Mouse (Mus musculus) heart, postnatal 36 days (tissue): ENCODE data around the gene Atxn1. TPM values are rescaled to one million over a fixed set of nuclear protein-coding genes. Genes with fewer than 3 reads are reported as not detected.

ENCODE experiments used
- DNase-seq, 2 experiments: peaks; one replicate each; pipeline ENCODE4 v3.0.0; 2021 to 2022
- intact Hi-C: fragments of 180-260 bp; cut with DNase I; formaldehyde crosslinking; loops from one replicate; pipeline ENCODE4 v1.15.1; 2025
- total RNA-seq, 2 experiments: library from RNA; stranded (reverse); gene quantifications; 2 replicates each; pipeline ENCODE4 v1.2.3; 2021

Atxn1 gene
- total RNA-seq, 2 experiments from 2014 or later, result 33.0 to 35.0 TPM

DNA sequence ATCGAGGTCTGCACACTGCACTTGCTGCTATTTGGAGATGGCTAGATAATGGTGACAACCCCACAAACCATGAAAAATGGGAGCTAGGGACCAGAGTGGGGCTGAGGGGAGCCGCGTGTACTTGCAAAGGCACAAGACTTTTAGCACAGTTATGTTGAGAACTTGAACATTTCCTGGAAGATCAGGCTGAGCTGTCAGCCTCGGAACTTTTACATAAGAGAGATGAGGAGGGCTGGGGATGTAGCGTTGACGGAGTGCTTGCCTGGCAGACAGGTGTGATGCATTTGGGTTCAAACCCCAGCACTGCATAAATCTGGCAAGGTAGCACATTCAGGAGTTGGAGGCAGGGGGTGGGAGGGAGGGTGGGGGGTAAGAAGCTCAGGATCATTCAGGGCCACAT lies 346.8 kb downstream of the Atxn1 start:
- DNase-seq, result no peak
- intact Hi-C loops, result no loop called here

- intact Hi-C loops, result loop anchor here (2.0 to 5.0 kb wide), 4 partner anchors 22 to 548 kb away; partner anchors contain the start of gene Atxn1
- no peak for DNase-seq
Measured at GRCm38 (mm10) chr13:45614762-45615161, 350.0 kb downstream of the Atxn1 start.

GRCm38 (mm10) chr13:45613346-45613745 lies 351.5 kb downstream of the Atxn1 start:
- intact Hi-C loops, result loop anchor here (5.0 kb wide), 3 partner anchors 199 to 549 kb away; partner anchors contain the start of gene Atxn1
- DNase-seq, result peak; percentile 34 to 43

DNA sequence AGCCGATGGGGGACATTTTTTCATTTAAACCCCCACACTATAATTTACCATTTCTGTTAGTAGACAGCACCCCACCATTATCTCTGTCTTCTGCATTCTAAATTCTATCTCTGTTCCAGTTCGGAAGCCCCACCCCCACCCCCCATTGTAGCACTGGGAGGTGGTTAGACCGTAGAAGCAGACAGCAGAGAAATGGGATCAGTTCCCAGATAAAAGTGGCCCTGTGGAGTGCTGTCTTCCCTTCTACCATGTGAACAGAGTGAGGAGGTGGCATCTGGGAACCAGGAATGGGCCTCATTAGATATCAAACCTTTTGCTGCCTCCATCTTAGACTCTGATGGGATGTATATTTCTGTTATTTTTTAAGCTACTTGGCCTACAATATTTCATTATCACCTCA lies 353.3 kb downstream of the Atxn1 start:
- intact Hi-C loops, result loop anchor here (5.0 kb wide), 3 partner anchors 201 to 551 kb away; partner anchors contain the start of gene Atxn1
- no peak for DNase-seq

DNA sequence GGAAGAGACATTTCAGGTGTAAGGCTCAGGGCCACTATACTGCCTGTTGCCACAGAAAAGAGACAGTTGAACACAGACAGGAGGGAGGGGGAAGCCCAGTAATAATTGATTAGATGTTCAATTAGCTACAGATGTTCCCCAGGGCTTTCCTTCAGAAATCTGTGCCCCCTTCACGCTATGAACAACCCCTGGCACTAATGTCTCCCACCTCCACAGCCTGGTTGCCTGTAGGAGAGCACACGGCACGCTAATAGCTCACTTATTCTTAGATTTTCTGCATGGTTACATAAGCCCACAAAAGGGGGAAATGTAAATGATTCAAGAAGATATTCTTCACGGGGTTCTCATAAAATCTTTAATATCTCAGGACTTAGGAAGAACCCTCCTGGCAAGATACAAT lies 355.3 kb downstream of the Atxn1 start:
- intact Hi-C loops, result no loop called here
- DNase-seq, result no peak

DNA sequence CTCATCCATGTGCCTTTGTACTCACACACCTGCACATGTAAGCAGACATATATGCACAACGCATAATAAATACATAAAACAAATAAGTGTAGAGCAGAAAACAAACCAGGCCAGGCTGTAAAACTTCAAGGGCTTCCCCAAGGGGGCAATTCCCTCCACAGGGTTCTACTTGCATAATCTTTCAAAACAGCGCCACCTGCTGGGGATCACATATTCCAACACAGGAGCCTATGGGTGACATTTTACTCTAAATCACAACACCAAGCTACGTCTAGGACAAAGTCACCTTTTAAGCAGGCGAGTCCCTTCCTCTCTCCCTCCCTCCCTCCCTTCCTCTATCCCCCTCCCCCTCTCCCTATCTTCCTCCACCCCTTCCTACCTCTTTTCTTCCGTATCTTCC lies 356.2 kb downstream of the Atxn1 start:
- intact Hi-C loops, result no loop called here
- no peak for DNase-seq

DNA sequence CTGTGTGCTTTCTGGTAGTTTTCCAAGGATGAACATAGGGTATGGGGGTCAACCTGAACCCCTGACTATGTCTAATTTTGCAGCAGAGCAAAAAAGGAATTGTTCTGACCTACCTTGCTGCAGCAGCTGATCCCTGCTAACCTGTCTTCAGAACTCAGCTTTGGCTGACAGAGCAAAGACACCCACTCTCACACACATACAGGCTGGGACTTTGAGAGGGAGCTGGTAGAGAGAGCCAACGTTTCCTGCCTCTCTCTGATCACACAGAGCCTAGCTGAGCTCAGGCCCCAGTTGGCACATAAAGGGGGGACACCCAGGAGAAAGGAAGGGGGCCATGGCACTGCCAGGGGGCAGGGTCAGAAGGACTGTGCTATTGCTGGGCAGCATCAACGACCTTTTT lies 356.9 kb downstream of the Atxn1 start:
- intact Hi-C loops, result no loop called here
- no peak for DNase-seq

DNA sequence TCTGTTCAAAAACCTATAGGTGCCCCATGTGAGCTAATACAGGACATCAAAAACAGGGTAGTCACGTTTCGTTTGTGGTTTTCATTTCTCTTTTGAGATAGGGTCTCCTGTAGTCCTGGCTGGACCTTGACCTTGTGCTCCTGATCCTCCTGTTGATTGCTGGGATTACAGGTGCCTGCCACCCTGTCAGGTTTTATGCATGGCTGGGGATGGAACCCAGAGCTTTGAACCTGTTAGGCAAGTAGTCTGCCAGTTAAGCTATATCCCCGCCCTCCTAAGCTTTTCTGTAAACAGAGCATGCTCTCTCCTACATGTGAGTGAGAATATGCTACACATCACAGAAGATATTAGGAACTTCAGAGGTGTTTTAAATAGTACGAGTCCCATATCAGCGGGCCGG lies 361.2 kb downstream of the Atxn1 start:
- no peak for DNase-seq
- intact Hi-C loops, result no loop called here

- intact Hi-C loops, result no loop called here
Measured at GRCm38 (mm10) chr13:45600443-45600842, 364.4 kb downstream of the Atxn1 start.

DNA sequence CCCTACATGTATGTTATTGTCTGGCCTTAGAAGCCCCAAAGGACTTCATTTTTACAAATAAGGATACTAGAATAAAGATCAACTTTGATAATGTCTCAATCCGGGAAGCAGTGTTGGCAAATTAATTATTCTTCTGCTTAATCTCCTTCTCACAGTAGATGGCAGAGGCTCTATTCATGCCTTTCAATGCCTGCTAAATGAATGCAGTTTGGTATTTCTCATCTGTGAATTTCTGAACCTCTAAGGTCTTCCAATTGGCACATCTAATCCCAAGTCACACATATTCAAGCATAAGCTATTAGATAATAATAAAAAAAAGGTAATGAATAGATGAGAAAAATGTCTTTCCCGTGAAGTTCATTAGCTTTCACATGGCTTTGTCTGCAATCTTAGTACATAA lies 365.0 kb downstream of the Atxn1 start:
- DNase-seq, result no peak

More at GRCm38 (mm10) chr13:45600443-45600842, 364.4 kb downstream of the Atxn1 start:
- no peak for DNase-seq

GRCm38 (mm10) chr13:45595416-45595815 lies 369.4 kb downstream of the Atxn1 start:
- intact Hi-C loops, result no loop called here
- no peak for DNase-seq

More for the DNA sequence above, 365.0 kb downstream of the Atxn1 start:
- intact Hi-C loops, result no loop called here

GRCm38 (mm10) chr13:45593914-45594313 lies 370.9 kb downstream of the Atxn1 start:
- intact Hi-C loops, result no loop called here
- DNase-seq, result no peak

- no peak for DNase-seq
- intact Hi-C loops, result no loop called here
Measured at GRCm38 (mm10) chr13:45590898-45591297, 373.9 kb downstream of the Atxn1 start.

- intact Hi-C loops, result no loop called here
- no peak for DNase-seq
Measured at GRCm38 (mm10) chr13:45583061-45583460, 381.7 kb downstream of the Atxn1 start.

GRCm38 (mm10) chr13:45582294-45582693 lies 382.5 kb downstream of the Atxn1 start:
- no peak for DNase-seq
- intact Hi-C loops, result no loop called here

- DNase-seq, result no peak
- intact Hi-C loops, result loop anchor here (10.0 kb wide), 1 partner anchor 585 kb away; no protein-coding TSS in a partner anchor
Measured at GRCm38 (mm10) chr13:45579751-45580150, 385.1 kb downstream of the Atxn1 start.

DNA sequence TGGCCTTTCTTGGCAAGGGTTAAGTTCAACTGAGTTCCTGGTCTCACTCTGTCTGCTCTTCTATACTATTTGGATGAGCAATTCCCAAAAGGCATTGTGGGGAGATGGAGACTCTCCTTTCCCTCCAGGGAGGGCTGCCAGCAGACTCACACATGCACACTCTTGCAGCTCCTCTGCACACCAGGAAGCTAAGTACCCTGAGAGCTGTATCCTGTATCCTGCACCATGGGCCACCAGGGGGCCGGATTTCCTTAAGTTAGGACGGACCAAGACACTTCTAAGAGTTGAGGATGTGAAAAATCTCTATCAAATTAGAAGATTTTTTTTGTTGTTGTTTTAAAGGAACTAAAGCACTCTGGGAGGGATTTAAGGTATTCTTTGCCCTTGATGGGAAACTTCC lies 387.0 kb downstream of the Atxn1 start:
- DNase-seq, result peak in 1 of 2 experiments; percentile 41
- intact Hi-C loops, result loop anchor here (1.0 to 10.0 kb wide), 3 partner anchors 103 to 587 kb away; no protein-coding TSS in a partner anchor

DNA sequence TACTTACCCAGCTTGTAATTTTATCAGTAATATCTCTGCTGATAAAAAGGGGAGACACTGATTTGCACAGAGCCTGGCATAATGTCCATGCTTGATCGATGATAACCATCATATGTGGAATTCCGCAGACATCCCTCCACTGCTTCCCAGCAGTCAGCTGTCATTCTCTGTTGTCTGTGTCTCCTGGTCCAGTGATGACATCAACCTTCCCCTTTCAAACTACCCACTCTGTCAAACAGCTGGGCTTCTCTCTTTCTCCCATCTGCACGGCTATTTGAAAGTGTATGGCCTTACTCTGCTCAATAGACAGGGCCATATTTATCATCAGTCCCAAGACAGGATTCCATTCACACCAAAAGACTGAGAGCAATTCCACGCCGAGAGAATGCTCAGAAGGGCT lies 387.4 kb downstream of the Atxn1 start:
- intact Hi-C loops, result loop anchor here (1.0 to 10.0 kb wide), 3 partner anchors 103 to 587 kb away; no protein-coding TSS in a partner anchor
- no peak for DNase-seq

DNA sequence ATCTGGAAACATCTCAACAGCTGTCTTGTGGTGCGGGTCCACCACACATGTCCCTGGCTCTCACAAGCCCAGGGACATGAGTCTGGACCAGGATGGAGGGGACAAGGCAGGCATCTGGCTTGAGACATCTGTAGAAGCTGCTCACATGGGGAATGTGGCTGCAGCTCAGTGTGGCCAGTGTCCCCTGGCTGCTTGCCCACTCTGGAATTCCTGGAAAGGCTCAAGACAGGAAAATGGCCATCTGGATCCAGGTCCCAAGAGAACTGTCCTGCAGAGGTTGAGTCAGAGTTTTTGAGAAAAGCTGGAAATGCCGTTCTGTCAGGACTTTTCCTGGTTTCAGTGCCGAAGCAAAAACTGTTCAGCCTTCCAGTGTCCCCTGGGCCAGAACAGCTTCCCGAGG lies 388.6 kb downstream of the Atxn1 start:
- peak; percentile 84 to 86 for DNase-seq
- intact Hi-C loops, result loop anchor here (2.0 to 10.0 kb wide), 2 partner anchors 105 to 589 kb away; no protein-coding TSS in a partner anchor

- intact Hi-C loops, result loop anchor here (1.0 to 10.0 kb wide), 3 partner anchors 65 to 592 kb away; no protein-coding TSS in a partner anchor
- DNase-seq, result peak; percentile 56 to 78
Measured at GRCm38 (mm10) chr13:45572768-45573167, 392.0 kb downstream of the Atxn1 start.

- DNase-seq, result peak; percentile 81 to 84
- intact Hi-C loops, result loop anchor here (1.0 to 10.0 kb wide), 4 partner anchors 33 to 593 kb away; no protein-coding TSS in a partner anchor
Measured at GRCm38 (mm10) chr13:45571795-45572262, 393.0 kb downstream of the Atxn1 start.

DNA sequence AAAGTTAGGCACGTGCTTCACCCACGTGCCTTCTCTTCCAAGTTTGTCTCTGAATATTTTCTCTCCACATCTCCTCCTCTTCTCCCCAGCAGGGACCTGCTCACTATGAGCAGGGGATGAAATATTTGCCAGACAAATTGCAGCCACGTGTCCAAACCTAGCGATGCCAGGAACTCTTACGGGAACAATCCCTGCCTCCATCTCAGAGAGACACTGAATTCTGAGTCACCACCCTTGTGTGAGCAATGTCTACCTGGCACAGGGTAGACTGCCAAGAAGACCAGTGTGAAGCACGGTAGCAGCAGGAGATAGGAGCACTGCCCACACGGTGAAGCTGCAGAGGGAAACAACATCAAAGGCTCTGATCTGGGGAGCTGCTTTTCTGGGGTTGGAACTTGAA lies 394.9 kb downstream of the Atxn1 start:
- intact Hi-C loops, result loop anchor here (5.0 to 10.0 kb wide), 2 partner anchors 402 to 595 kb away; no protein-coding TSS in a partner anchor
- DNase-seq, result peak in 1 of 2 experiments; percentile 37
